Mouse (Mus musculus) megakaryocyte-erythroid progenitor cell, adult 5-6 weeks (primary cell): ENCODE data around the gene Slc18a2. TPM values are rescaled to one million over a fixed set of nuclear protein-coding genes. Genes with fewer than 3 reads are reported as not detected.

ENCODE experiments used
- ATAC-seq: replicated peaks from 2 replicates; pipeline ENCODE4 v1.8.0; 2016; ENCODE audit warnings: mild to moderate bottlenecking, inconsistent platforms; ENCODE audit not compliant: severe bottlenecking, poor library complexity, low FRiP score, low TSS enrichment
- total RNA-seq, 2 experiments: library from RNA; stranded (forward) in 1 of 2; stranded (reverse) in 1 of 2; fragments of 200-1000, 215-1000 nt in 1 of 2; fragments of >200 nt in 1 of 2; fragmentation: Nextera tagmentation in 1 of 2; gene quantifications; 2 replicates each; pipeline ENCODE4 v1.2.3; 2014 to 2017

The Slc18a2 gene
- total RNA-seq (2014; fragmentation: Nextera tagmentation) (14.8 and 19.7 TPM in 2 replicates), total RNA-seq (2017) (11.3 and 26.0 TPM in 2 replicates)

GRCm38 (mm10) chr19:59260718-59261442 is at the start of gene Slc18a2:
Gene Slc18a2 (plus strand): TSS chr19:59260896.
- peak; percentile 57 for ATAC-seq

DNA sequence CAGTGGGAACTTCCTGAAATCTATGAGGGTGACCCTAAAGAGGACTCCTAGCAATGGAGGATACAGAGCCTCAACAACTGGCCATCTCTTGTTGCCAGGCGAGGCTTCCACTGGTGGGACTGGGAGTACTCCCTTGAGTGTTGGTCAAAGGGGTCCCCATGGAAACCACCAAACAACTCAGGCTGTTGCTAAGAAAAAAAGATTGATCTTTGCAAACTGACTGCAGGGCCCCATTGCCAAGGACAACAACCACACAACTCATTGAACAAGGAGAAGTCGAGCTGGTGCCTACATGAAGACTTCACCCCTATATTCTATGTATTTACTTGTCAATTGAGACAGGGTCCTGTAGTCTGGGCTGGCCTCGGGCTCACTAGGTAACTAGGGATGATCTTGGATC is 43.8 kb upstream of the Slc18a2 start:
- ATAC-seq, result no peak

DNA sequence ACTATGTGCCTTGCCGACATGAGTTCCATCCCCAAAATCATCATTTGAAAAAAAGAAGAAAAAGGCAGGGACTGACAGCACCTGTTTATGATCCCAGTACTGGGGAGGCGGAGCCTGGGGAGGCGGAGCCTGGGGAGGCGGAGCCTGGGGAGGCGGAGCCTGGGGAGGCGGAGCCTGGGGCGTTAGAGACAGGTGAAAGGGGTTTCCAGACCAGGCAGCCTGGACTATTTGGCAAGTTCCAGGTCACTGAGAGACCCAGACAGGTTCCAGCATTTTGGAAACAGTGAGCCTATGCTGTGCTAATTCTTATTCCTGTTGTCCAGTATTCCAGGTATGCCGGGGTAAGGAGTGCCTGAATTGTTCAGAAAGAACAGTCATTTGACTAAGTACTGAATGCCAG is 41.7 kb upstream of the Slc18a2 start, which contains the start of gene Kcnk18:
TSS of gene Kcnk18 (plus strand) at position 224 of the 400 bp plus-strand sequence.
- ATAC-seq, result no peak

DNA sequence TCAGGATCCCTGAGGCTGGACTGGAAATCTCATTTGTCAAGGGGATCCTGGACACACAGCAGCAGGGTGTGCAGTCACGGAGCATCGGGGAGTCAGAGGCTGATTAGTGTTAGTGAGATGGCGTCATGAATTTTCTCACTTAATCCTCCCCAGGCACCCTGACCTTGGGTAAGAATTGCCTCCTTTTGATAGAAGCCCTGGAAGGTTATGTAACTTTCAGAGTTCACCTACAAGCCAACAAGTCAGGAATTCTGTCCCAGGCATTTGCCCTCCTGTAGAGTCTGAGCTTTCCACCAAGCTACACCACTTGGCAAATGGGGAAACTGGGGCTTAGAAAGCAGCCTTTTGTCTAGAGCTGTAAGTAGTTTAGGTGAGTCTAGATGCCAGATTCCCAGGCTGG is 39.6 kb upstream of the Slc18a2 start:
- ATAC-seq, result no peak

DNA sequence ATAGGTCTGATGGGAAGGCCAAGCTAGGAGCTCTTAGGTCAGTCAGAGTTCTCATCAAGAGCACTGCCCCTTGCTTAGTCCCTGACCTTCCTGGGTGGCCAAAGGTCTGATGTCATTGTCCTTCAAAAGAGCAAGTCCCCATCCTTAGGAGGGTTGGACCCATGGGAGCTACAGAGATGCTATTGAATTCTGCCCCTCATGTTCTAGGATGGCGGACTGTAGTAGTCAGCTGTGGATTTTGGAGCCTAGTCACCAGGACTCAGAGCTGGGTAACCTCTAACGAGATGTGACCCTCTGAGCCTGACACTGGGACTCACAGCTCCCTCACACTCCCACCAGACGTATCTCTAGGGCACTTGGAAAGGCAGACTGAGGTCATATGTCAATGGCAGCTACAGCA is 32.3 kb upstream of the Slc18a2 start:
- ATAC-seq, result no peak

GRCm38 (mm10) chr19:59232786-59233185 is 27.9 kb upstream of the Slc18a2 start:
- no peak for ATAC-seq

DNA sequence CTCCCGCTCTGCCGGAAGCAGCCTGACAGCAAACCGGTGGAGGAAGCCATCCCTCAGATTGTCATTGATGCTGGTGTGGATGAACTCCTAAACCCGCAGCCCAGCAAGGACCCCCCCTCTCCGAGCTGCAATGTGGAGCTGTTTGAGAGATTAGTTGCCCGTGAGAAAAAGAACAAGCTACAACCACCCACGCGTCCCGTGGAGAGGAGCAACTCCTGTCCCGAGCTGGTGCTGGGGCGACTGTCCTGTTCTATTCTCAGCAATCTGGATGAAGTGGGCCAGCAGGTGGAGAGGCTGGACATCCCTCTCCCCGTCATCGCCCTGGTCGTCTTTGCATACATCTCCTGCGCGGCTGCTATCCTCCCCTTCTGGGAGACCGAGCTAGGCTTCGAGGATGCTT is 25.7 kb upstream of the Slc18a2 start:
- ATAC-seq, result no peak

- ATAC-seq, result no peak
Observed at GRCm38 (mm10) chr19:59236046-59236445, 24.6 kb upstream of the Slc18a2 start.

GRCm38 (mm10) chr19:59238630-59239029 is 22.1 kb upstream of the Slc18a2 start:
- no peak for ATAC-seq

- ATAC-seq, result peak; percentile 84
Observed at GRCm38 (mm10) chr19:59239124-59239817, 21.4 kb upstream of the Slc18a2 start.

- ATAC-seq, result no peak
Observed at GRCm38 (mm10) chr19:59241987-59242386, 18.7 kb upstream of the Slc18a2 start.

- ATAC-seq, result peak; percentile 58; the same call in 1 of the 2 replicates
Observed at GRCm38 (mm10) chr19:59243057-59243456, 17.6 kb upstream of the Slc18a2 start.

DNA sequence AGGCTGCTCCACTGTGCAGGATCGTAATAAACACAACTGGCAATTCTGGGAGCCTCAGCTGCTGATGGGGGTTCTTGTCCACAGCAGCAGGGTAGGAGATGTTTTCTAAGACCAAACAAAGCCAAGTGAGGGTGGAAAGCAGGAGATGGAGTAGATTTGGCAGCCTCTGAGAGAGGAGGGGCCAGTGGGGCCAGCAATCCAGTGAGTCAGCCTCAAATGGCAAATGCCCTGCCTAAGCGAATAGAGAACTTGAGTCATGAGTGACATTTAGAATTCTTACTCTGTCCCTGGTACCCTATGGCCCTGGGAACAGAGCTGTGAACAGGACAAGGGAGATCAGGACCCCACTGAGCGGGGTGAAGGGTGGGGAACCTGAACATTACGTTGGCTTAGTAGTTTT is 12.6 kb upstream of the Slc18a2 start:
- ATAC-seq, result 0 out of 2 replicates have a peak, but pooled peaks have one; percentile 2

GRCm38 (mm10) chr19:59248553-59249286 is 12.0 kb upstream of the Slc18a2 start:
- ATAC-seq, result peak; percentile 90

DNA sequence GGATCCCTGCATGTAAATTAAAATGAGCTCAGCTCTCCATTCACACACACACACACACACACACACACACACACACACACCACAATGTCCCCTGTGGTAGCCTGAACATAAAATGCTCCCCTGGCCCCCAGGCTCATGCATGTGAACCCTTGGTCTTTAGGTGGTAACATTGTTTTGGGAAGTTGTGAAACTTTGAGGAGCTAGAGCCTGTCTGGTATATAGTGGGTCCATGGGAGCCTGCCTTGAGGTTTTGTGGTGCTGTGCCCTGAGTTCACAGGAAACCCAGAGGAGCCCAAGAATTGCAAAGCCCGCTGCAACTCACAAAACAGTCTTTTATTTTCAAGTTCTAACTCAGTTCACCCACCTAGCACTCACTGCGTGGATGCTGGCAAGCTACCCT is 8.0 kb upstream of the Slc18a2 start:
- ATAC-seq, result no peak

DNA sequence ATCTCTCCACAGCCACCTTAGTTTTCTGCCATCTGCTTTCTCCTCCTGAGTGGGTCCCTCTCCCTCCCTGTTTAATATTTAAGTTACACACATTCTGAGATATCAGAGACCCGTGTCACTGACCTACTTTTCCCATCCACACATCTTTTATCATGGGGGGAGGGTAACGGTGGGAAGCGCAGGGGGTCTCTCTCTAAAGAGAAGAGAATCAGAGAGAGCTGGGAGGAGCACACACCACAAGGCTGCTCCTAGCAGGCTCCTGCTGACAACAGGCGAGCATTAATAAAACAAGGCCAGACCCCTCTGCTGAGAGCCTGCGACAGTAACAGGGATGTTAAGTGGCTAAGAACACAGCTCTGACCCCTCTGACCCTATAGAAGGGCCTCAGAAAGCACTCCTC is 1.1 kb upstream of the Slc18a2 start:
- no peak for ATAC-seq

GRCm38 (mm10) chr19:59261604-59262003 is 908 bp downstream of the Slc18a2 start:
- peak; percentile 39; the same call in 1 of the 2 replicates for ATAC-seq

GRCm38 (mm10) chr19:59263171-59263570 is 2.5 kb downstream of the Slc18a2 start:
- no peak for ATAC-seq

DNA sequence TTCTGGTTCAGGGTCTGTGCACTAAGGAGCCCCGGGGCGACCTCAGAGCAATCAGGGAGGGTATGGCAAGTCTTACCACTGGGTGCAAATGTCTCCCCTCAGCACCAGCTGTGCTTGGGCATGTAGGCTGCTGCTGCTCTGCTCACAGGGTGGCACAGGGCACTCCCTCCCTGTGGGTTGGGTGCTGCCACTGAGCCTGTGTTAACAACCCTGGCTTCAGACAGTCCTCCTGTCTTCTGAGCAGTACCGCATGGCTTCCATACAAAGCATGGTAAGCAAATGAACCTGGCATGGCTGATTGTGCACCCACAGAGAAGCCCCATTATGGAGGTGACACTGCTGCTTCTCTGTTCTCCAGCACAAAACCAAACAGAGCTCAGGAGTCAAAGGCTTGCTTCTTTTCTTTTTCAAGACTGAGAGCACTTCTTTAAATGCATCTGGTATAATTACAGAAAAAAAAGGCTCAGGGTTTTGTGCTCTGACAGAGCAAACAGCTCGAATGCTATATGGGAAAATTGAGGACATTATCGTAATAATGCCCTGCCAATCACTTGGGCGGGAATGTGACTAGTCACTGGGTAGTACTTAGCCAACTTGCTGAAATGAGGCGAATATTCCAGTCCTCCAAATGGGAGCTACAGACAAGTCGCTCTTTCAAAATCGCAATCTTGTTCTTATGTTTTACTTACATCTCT is 4.3 kb downstream of the Slc18a2 start:
- peak; percentile 20; the same call in 1 of the 2 replicates for ATAC-seq
